ENCODE assay signal across 24 mouse cellular contexts in the genomic region with DNA sequence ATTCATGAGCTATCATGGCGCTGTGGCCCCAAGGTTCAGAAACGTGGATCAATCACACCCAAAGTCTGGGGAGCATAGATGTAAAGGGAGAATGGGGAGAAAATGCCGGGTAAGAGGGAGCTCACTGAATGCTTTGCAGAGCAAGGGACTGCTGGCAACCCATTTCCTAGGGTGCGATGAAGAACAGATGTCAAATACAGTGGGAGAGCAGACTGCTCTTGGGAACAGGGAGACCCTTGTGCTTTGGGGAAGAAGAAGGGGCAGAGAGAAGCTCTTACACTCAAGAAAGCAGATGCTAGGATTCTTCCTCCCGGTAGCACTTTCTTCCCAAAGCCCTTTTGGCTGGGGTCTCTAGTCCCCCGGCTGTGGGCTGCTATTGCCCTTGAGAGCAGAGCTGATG.
DNase-seq lines count a peak whose midpoint lies in the region; ATAC-seq lines count a peak whose summit lies in the region.
"Had no signal": no experiment of that assay in that cellular context is flagged by ENCODE, and none has a peak within 500 bp of the region (broad histone marks: within the 10 kb centered on the region; RNA-seq: fewer than 3 reads in every experiment).

No protein-coding gene starts in this region.

- 0 out of 2 replicates have a peak, but pooled peaks cover 3% of the 10 kb centered on the region for H3K4me1 ChIP-seq in hindbrain, embryonic 12.5 days
- peaks cover 12% of the 10 kb centered on the region for H3K4me1 ChIP-seq in hindbrain, embryonic 10.5 days (replicated peaks)
- peaks cover 14% of the 10 kb centered on the region for H3K4me1 ChIP-seq in midbrain, embryonic 15.5 days
- H3K4me1 ChIP-seq in midbrain, embryonic 11.5 days (ENCODE audit: control insufficient read depth, insufficient read depth, low read length) = no peaks in the 10 kb centered on the region
- peaks cover 28% of the 10 kb centered on the region for H3K4me1 ChIP-seq in forebrain, embryonic 16.5 days (replicated peaks; ENCODE audit: control insufficient read depth, insufficient read depth, low read length)
- H3K4me1 ChIP-seq in neural tube, embryonic 14.5 days (ENCODE audit: control insufficient read depth, insufficient read depth, low read length) = peaks cover 5% of the 10 kb centered on the region; the same call in 1 of the 2 replicates
- H3K4me1 ChIP-seq: heart, embryonic 13.5 days; intestine, embryonic 15.5 days; limb, embryonic 13.5 days had no signal

- no peak overlapping the region for H3K4me3 ChIP-seq in hindbrain, embryonic 12.5 days
- H3K4me3 ChIP-seq in hindbrain, embryonic 10.5 days = no peak overlapping the region
- no peak overlapping the region for H3K4me3 ChIP-seq in midbrain, embryonic 15.5 days
- no peak overlapping the region for H3K4me3 ChIP-seq in midbrain, embryonic 11.5 days (ENCODE audit: low read depth, low read length)
- no peak overlapping the region for H3K4me3 ChIP-seq in forebrain, embryonic 16.5 days (replicated peaks; ENCODE audit: low read length)
- no peak overlapping the region for H3K4me3 ChIP-seq in neural tube, embryonic 14.5 days (ENCODE audit: low read depth, low read length)
- H3K4me3 ChIP-seq: embryonic facial prominence, embryonic 13.5 days; heart, adult 2 months; heart, embryonic 13.5 days; intestine, embryonic 15.5 days; limb, embryonic 13.5 days had no signal

- H3K9ac ChIP-seq in hindbrain, embryonic 12.5 days = no peak overlapping the region
- H3K9ac ChIP-seq in midbrain, embryonic 15.5 days = no peak overlapping the region
- H3K9ac ChIP-seq in midbrain, embryonic 11.5 days (ENCODE audit: low read length) = no peak overlapping the region
- no peak overlapping the region for H3K9ac ChIP-seq in forebrain, embryonic 16.5 days (replicated peaks; ENCODE audit: low read depth, low read length)
- no peak overlapping the region for H3K9ac ChIP-seq in neural tube, embryonic 14.5 days (replicated peaks; ENCODE audit: low read depth, low read length)
- H3K9ac ChIP-seq: embryonic facial prominence, embryonic 13.5 days; heart, embryonic 13.5 days; intestine, embryonic 15.5 days; limb, embryonic 13.5 days had no signal

- H3K4me2 ChIP-seq in hindbrain, embryonic 12.5 days (replicated peaks) = no peak overlapping the region
- no peak overlapping the region for H3K4me2 ChIP-seq in midbrain, embryonic 15.5 days
- H3K4me2 ChIP-seq in midbrain, embryonic 11.5 days = no peak overlapping the region
- no peak overlapping the region for H3K4me2 ChIP-seq in forebrain, embryonic 16.5 days (ENCODE audit: low read length)
- H3K4me2 ChIP-seq in neural tube, embryonic 14.5 days (ENCODE audit: low read depth, low read length) = no peak overlapping the region
- H3K4me2 ChIP-seq: embryonic facial prominence, embryonic 13.5 days; heart, embryonic 13.5 days; intestine, embryonic 15.5 days; limb, embryonic 13.5 days; liver, embryonic 11.5 days had no signal

- no peaks in the 10 kb centered on the region for H3K36me3 ChIP-seq in hindbrain, embryonic 12.5 days
- H3K36me3 ChIP-seq in hindbrain, embryonic 10.5 days = no peaks in the 10 kb centered on the region
- H3K36me3 ChIP-seq in midbrain, embryonic 15.5 days (replicated peaks) = no peaks in the 10 kb centered on the region
- no peaks in the 10 kb centered on the region for H3K36me3 ChIP-seq in midbrain, embryonic 11.5 days (ENCODE audit: control insufficient read depth, insufficient read depth, low read length)
- no peaks in the 10 kb centered on the region for H3K36me3 ChIP-seq in forebrain, embryonic 16.5 days (ENCODE audit: control insufficient read depth, insufficient read depth)
- no peaks in the 10 kb centered on the region for H3K36me3 ChIP-seq in neural tube, embryonic 14.5 days (ENCODE audit: control insufficient read depth, insufficient read depth, low read length)
- H3K36me3 ChIP-seq: embryonic facial prominence, embryonic 13.5 days; heart, embryonic 13.5 days; intestine, embryonic 15.5 days; limb, embryonic 13.5 days had no signal

- H3K27me3 ChIP-seq in hindbrain, embryonic 12.5 days = no peaks in the 10 kb centered on the region
- H3K27me3 ChIP-seq in hindbrain, embryonic 10.5 days (ENCODE audit: insufficient read depth, poor library complexity, severe bottlenecking) = no peaks in the 10 kb centered on the region
- H3K27me3 ChIP-seq in midbrain, embryonic 15.5 days (replicated peaks) = no peaks in the 10 kb centered on the region
- no peaks in the 10 kb centered on the region for H3K27me3 ChIP-seq in midbrain, embryonic 11.5 days (ENCODE audit: control insufficient read depth, insufficient read depth, low read length)
- H3K27me3 ChIP-seq in forebrain, embryonic 16.5 days (replicated peaks; ENCODE audit: control insufficient read depth, insufficient read depth, low read length) = no peaks in the 10 kb centered on the region
- no peaks in the 10 kb centered on the region for H3K27me3 ChIP-seq in neural tube, embryonic 14.5 days (ENCODE audit: control insufficient read depth, insufficient read depth, low read length)
- H3K27me3 ChIP-seq: embryonic facial prominence, embryonic 13.5 days; heart, embryonic 13.5 days; intestine, embryonic 15.5 days; limb, embryonic 13.5 days had no signal

- peak overlapping the region; percentile 30; the same call in 1 of the 2 replicates for H3K27ac ChIP-seq in hindbrain, embryonic 12.5 days
- no peak overlapping the region for H3K27ac ChIP-seq in hindbrain, embryonic 10.5 days
- H3K27ac ChIP-seq in midbrain, embryonic 15.5 days = peak overlapping the region; percentile 3; the same call in 1 of the 2 replicates
- H3K27ac ChIP-seq in midbrain, embryonic 11.5 days (ENCODE audit: low read depth, low read length) = no peak overlapping the region
- H3K27ac ChIP-seq in forebrain, embryonic 16.5 days (ENCODE audit: low read length) = peak overlapping the region; percentile 96
- H3K27ac ChIP-seq in neural tube, embryonic 14.5 days (ENCODE audit: low read depth, low read length) = peak overlapping the region; percentile 80
- H3K27ac ChIP-seq: embryonic facial prominence, embryonic 13.5 days; heart, adult 2 months; heart, embryonic 13.5 days; intestine, embryonic 15.5 days; kidney, postnatal 0 days; limb, embryonic 13.5 days had no signal

- no peak for DNase-seq in hindbrain, embryonic 10.5 days (ENCODE audit: low spot score)
- DNase-seq in midbrain, embryonic 11.5 days (ENCODE audit: low spot score, missing footprints) = no peak
- DNase-seq in retina, embryonic 14.5 days (ENCODE audit: low spot score) = no peak
- DNase-seq in cerebellum, postnatal 14 days = no peak
- DNase-seq: adrenal gland, postnatal 14 days; cerebellum, adult 11-12 months; cerebellum, adult 9-11 months; gastrocnemius, postnatal 36 days; heart, adult 2 months; heart, postnatal 10 days; kidney, adult 2 months; kidney, postnatal 4 days; lung, postnatal 36 days had no signal

- 59% methylated on average over 6 of the region's 6 CpGs for whole genome bisulfite sequencing in hindbrain, embryonic 12.5 days
- 62% methylated on average over 6 of the region's 6 CpGs for WGBS in hindbrain, embryonic 10.5 days
- WGBS in midbrain, embryonic 15.5 days = 58% methylated on average over 6 of the region's 6 CpGs
- 64% methylated on average over 6 of the region's 6 CpGs for whole genome bisulfite sequencing in midbrain, embryonic 11.5 days
- 35% methylated on average over 6 of the region's 6 CpGs for WGBS in forebrain, embryonic 16.5 days
- 55% methylated on average over 6 of the region's 6 CpGs for WGBS in neural tube, embryonic 14.5 days

- ATAC-seq in hindbrain, embryonic 12.5 days (ENCODE audit: low FRiP score) = no peak
- no peak for ATAC-seq in midbrain, embryonic 15.5 days (replicated peaks)
- no peak for ATAC-seq in midbrain, embryonic 11.5 days (ENCODE audit: low FRiP score)
- no peak for ATAC-seq in forebrain, embryonic 16.5 days
- no peak for ATAC-seq in neural tube, embryonic 14.5 days (ENCODE audit: low read depth)
- ATAC-seq: CD4-positive, CD25-positive, alpha-beta regulatory T cell, adult 4 months; intestine, embryonic 15.5 days had no signal

- H3K9me3 ChIP-seq in hindbrain, embryonic 12.5 days (replicated peaks) = no peaks in the 10 kb centered on the region
- no peaks in the 10 kb centered on the region for H3K9me3 ChIP-seq in hindbrain, embryonic 10.5 days
- H3K9me3 ChIP-seq in midbrain, embryonic 15.5 days = no peaks in the 10 kb centered on the region
- no peaks in the 10 kb centered on the region for H3K9me3 ChIP-seq in midbrain, embryonic 11.5 days (ENCODE audit: control insufficient read depth, low read length)
- no peaks in the 10 kb centered on the region for H3K9me3 ChIP-seq in forebrain, embryonic 16.5 days (ENCODE audit: control insufficient read depth, low read length)
- no peaks in the 10 kb centered on the region for H3K9me3 ChIP-seq in neural tube, embryonic 14.5 days (ENCODE audit: control insufficient read depth, low read length)
- H3K9me3 ChIP-seq: embryonic facial prominence, embryonic 13.5 days; heart, embryonic 13.5 days; intestine, embryonic 15.5 days; limb, embryonic 13.5 days had no signal

Comparison
In these comparisons a context has a peak if more than half of its experiments do, and no peak if none do; other contexts are left out.
1. H3K27ac ChIP-seq: peak in hindbrain, embryonic 12.5 days (single experiment), midbrain, embryonic 15.5 days (single experiment), forebrain, embryonic 16.5 days (single experiment) and neural tube, embryonic 14.5 days (single experiment); none in hindbrain, embryonic 10.5 days (single experiment) and midbrain, embryonic 11.5 days (single experiment).